Mouse (Mus musculus) erythroblast, embryonic 14.5 days (primary cell): Measurements from ENCODE around the gene Cfap61.

Experiments used
- GATA1 ChIP-seq: IDR thresholded peaks from 2 replicates; pipeline ENCODE4 v1.6.1; 2012; ENCODE audit warnings: low read length, inconsistent platforms, mixed read lengths
- TAL1 ChIP-seq: IDR thresholded peaks from 3 replicates; pipeline ENCODE4 v1.6.1; 2012; ENCODE audit warnings: low read length, inconsistent platforms, mixed read lengths

- TF ChIP-seq GATA1 (no peak), TAL1 (no peak)
Measured at GRCm38 (mm10) chr2:146226484-146226883, 291.9 kb downstream of the Cfap61 start.
